ENCODE assay signal across 12 mouse cellular contexts in the genomic region with DNA sequence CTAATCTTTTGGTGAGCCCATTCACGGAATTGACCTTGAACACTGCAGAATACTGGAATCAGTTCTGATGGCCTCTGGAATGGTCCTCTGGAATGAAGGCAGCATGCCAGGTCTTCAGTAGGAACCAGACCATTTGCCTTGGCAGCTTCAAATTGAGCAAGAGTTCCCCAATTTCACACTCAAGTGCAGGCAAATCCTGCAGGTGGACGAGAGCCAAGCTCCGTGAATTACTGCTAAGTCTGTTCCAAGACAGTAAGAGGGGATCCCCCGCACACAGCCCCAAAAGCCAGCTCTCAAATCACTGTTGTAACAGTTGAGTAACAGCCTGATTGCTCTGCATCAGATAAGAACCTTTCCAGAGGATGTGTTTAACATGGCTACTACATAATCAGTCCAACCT. TPM values are rescaled to one million over a fixed set of nuclear protein-coding genes. Genes with fewer than 3 reads are reported as not detected.
DNase-seq lines count a peak whose midpoint lies in the region; TF ChIP-seq lines count a peak whose summit lies in the region.
"Had no signal": no experiment of that assay in that cellular context is flagged by ENCODE, and none has a peak within 500 bp of the region (broad histone marks: within the 10 kb centered on the region; RNA-seq: fewer than 3 reads in every experiment).

No protein-coding gene starts in this region.

- TF ChIP-seq CTCF in kidney, adult 2 months (conservative IDR thresholded peaks at IDR 0.05; ENCODE audit: insufficient read depth, insufficient read length, low read depth, low read length): no peak

- H3K36me3 ChIP-seq in kidney, adult 2 months (ENCODE audit: control insufficient read depth, insufficient read depth, low read length): peaks cover 3% of the 10 kb centered on the region; the same call in 1 of the 2 replicates
- H3K36me3 ChIP-seq in limb, embryonic 10.5 days: no peaks in the 10 kb centered on the region

- H3K4me1 ChIP-seq in kidney, adult 2 months (ENCODE audit: control insufficient read depth, insufficient read depth, low read length): no peaks in the 10 kb centered on the region
- no peaks in the 10 kb centered on the region for H3K4me1 ChIP-seq in limb, embryonic 10.5 days
- H3K4me1 ChIP-seq: forebrain, embryonic 13.5 days had no signal

- 69% methylated on average over 4 of the region's 4 CpGs for WGBS in kidney, adult 2 months
- 87% methylated on average over 4 of the region's 4 CpGs for WGBS in limb, embryonic 10.5 days

- DNase-seq in adrenal gland, postnatal 14 days: peak; percentile 41
- no peak for DNase-seq in adrenal gland, adult 2 months
- DNase-seq in kidney, adult 2 months: peak; percentile 5
- DNase-seq in kidney, postnatal 10 days: no peak
- DNase-seq in 3T3-L1 (ENCODE audit: low read depth, low spot score): peak; percentile 12
- peak; percentile 7 for DNase-seq in limb, embryonic 10.5 days (ENCODE audit: low spot score)
- no peak for DNase-seq in testis, postnatal 14 days (ENCODE audit: low spot score)
- no peak for DNase-seq in spleen, adult 18-20 months
- DNase-seq: cerebellum, adult 11 months had no signal

- no peaks in the 10 kb centered on the region for H3K27me3 ChIP-seq in kidney, adult 2 months (replicated peaks; ENCODE audit: control insufficient read depth, insufficient read depth, low read length)
- no peaks in the 10 kb centered on the region for H3K27me3 ChIP-seq in limb, embryonic 10.5 days (ENCODE audit: low read depth, poor library complexity, severe bottlenecking)
- H3K27me3 ChIP-seq: forebrain, embryonic 13.5 days had no signal

- H3K27ac ChIP-seq in kidney, adult 2 months (ENCODE audit: insufficient read depth, low read depth, low read length): no peak overlapping the region
- no peak overlapping the region for H3K27ac ChIP-seq in limb, embryonic 10.5 days
- H3K27ac ChIP-seq: forebrain, embryonic 13.5 days; layer of hippocampus, adult 2 months had no signal

- H3K9me3 ChIP-seq in limb, embryonic 10.5 days (replicated peaks): no peaks in the 10 kb centered on the region
- H3K9me3 ChIP-seq: forebrain, embryonic 13.5 days had no signal

- no peak overlapping the region for H3K4me3 ChIP-seq in kidney, adult 2 months (ENCODE audit: insufficient read depth, low read depth, low read length)
- no peak overlapping the region for H3K4me3 ChIP-seq in limb, embryonic 10.5 days
- H3K4me3 ChIP-seq: forebrain, embryonic 13.5 days; layer of hippocampus, adult 2 months had no signal

- no peak for TF ChIP-seq POLR2A in kidney, adult 2 months (IDR thresholded peaks at IDR 0.05; ENCODE audit: low read depth, low read length)

RNA-seq across cellular contexts. Expression of a gene that starts 42.9 kb away (rescaled TPM):
- total RNA-seq in adrenal gland, postnatal 14 days (2021): 0.83 and 1.1 TPM in 2 replicates
- total RNA-seq in adrenal gland, adult 2 months (2021): 1 to 10 TPM; 1.2 to 1.7 TPM
- 0.13 and 0.42 TPM in 2 replicates for polyA plus RNA-seq in adrenal gland, adult 2 months (2012; rRNA removed)
- 17.9 and 21.0 TPM in 2 replicates for polyA plus RNA-seq in kidney, adult 2 months (2012; rRNA removed)
- 0.50 and 1.6 TPM in 2 replicates for polyA plus RNA-seq in limb, embryonic 10.5 days (2016; fragmentation: Nextera tagmentation; extraction: Ambion mirVana)
- total RNA-seq: heart, postnatal 25 days had no signal

Comparison
In these comparisons a context has a peak if more than half of its experiments do, and no peak if none do; other contexts are left out.
1. DNase-seq: peak in adrenal gland, postnatal 14 days (single experiment), kidney, adult 2 months (single experiment), 3T3-L1 (single experiment) and limb, embryonic 10.5 days (single experiment); none in adrenal gland, adult 2 months (single experiment), kidney, postnatal 10 days (single experiment), testis, postnatal 14 days (single experiment) and spleen, adult 18-20 months (0 of 2).